Mouse (Mus musculus): ENCODE measurements around the gene Ppp1r3f.

Ppp1r3f gene

DNA sequence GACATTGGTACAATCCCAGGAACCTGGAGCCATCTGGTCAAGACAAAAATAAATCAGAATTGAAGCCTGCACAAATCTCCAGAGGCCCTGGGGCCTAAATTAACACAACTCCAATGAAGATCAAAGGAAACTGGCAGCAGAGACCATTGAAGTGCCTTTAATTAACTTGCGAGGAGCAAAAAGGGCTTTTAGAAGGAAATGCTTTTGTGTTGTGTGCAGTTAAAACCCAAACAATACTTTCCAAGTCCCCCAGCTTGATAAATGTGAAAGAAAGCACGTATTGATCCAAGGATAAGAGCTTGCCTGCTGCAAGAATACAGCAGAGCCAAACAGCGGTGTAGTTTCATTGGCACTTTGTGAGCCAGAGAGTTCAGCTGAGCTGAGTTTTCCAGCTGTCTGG is 49.1 kb downstream of the Ppp1r3f start:
- peak in 1 of 2 experiments; percentile 3 for DNase-seq

Data from cerebellum, adult 18-20 months (tissue).